Mouse (Mus musculus): ENCODE results near the gene Pbp2. TPM values are rescaled to one million over a fixed set of nuclear protein-coding genes. Genes with fewer than 3 reads are reported as not detected.

Gene Pbp2
- polyA plus RNA-seq, 1 experiment from 2014 or later: 0.38 TPM

GRCm38 (mm10) chr6:135333994-135334651, 23.9 kb upstream of the Pbp2 start:
- no peak overlapping the region for H3K9ac ChIP-seq
- DNase-seq: peak; percentile 56
- H3K4me3 ChIP-seq (ENCODE audit: low read depth, low read length): no peak overlapping the region
- no peaks in the 10 kb centered on the region for H3K27me3 ChIP-seq (ENCODE audit: insufficient read depth, low read length)
- TF ChIP-seq CTCF (IDR thresholded peaks at IDR 0.05; ENCODE audit: low read depth): 0 out of 2 replicates have a peak, but pooled peaks have one; percentile 4
- H3K36me3 ChIP-seq (ENCODE audit: insufficient read depth): no peaks in the 10 kb centered on the region
- peak overlapping the region; percentile 72 for H3K27ac ChIP-seq (ENCODE audit: low read depth)
- WGBS: 46% methylated on average over 5 of the region's 5 CpGs
- peaks cover 29% of the 10 kb centered on the region for H3K4me1 ChIP-seq (ENCODE audit: insufficient read depth)
- ATAC-seq (ENCODE audit: insufficient read depth): peak; percentile 71
- H3K9me3 ChIP-seq (ENCODE audit: low read depth, low read length): no peaks in the 10 kb centered on the region
- no peak overlapping the region for H3K4me2 ChIP-seq

- Histone ChIP-seq H3K4me2 (no peak overlapping the region), H3K27ac (ENCODE audit: low read depth) (peak overlapping the region; percentile 72)
- TF ChIP-seq CTCF (IDR thresholded peaks at IDR 0.05; ENCODE audit: low read depth): no peak
These were observed 22.6 kb upstream of the Pbp2 start for GRCm38 (mm10) chr6:135332737-135333281.

GRCm38 (mm10) chr6:135331916-135332315, 21.7 kb upstream of the Pbp2 start:
- Histone ChIP-seq H3K9ac (no peak overlapping the region), H3K4me3 (ENCODE audit: low read depth, low read length) (no peak overlapping the region), H3K36me3 (ENCODE audit: insufficient read depth) (no peaks in the 10 kb centered on the region), H3K4me2 (no peak overlapping the region), H3K9me3 (ENCODE audit: low read depth, low read length) (no peaks in the 10 kb centered on the region), H3K27ac (ENCODE audit: low read depth) (no peak overlapping the region), H3K27me3 (ENCODE audit: insufficient read depth, low read length) (no peaks in the 10 kb centered on the region), H3K4me1 (ENCODE audit: insufficient read depth) (peaks cover 29% of the 10 kb centered on the region)
- WGBS: 81% methylated on average over 4 of the region's 4 CpGs
- TF ChIP-seq CTCF (IDR thresholded peaks at IDR 0.05; ENCODE audit: low read depth): no peak
- DNase-seq (no peak), ATAC-seq (ENCODE audit: insufficient read depth) (no peak)

More at GRCm38 (mm10) chr6:135332737-135333281, 22.6 kb upstream of the Pbp2 start:
- Histone ChIP-seq H3K9ac (no peak overlapping the region), H3K4me1 (ENCODE audit: insufficient read depth) (peaks cover 29% of the 10 kb centered on the region), H3K9me3 (ENCODE audit: low read depth, low read length) (no peaks in the 10 kb centered on the region), H3K36me3 (ENCODE audit: insufficient read depth) (no peaks in the 10 kb centered on the region), H3K4me3 (ENCODE audit: low read depth, low read length) (no peak overlapping the region), H3K27me3 (ENCODE audit: insufficient read depth, low read length) (no peaks in the 10 kb centered on the region)
- DNase-seq (peak; percentile 71), ATAC-seq (ENCODE audit: insufficient read depth) (peak; percentile 71)
- 16% methylated on average over 10 of the region's 10 CpGs for WGBS

- Histone ChIP-seq H3K4me1 (ENCODE audit: insufficient read depth) (peaks cover 10% of the 10 kb centered on the region; the same call in 1 of the 2 replicates), H3K4me3 (ENCODE audit: low read depth, low read length) (no peak overlapping the region), H3K27me3 (ENCODE audit: insufficient read depth, low read length) (no peaks in the 10 kb centered on the region), H3K27ac (ENCODE audit: low read depth) (no peak overlapping the region), H3K9ac (no peak overlapping the region), H3K4me2 (no peak overlapping the region), H3K9me3 (ENCODE audit: low read depth, low read length) (no peaks in the 10 kb centered on the region), H3K36me3 (ENCODE audit: insufficient read depth) (no peaks in the 10 kb centered on the region)
- TF ChIP-seq CTCF (IDR thresholded peaks at IDR 0.05; ENCODE audit: low read depth): no peak
- ATAC-seq (ENCODE audit: insufficient read depth): no peak
- DNase-seq: no peak
- 81% methylated on average over 7 of the region's 7 CpGs for WGBS
These were observed 16.6 kb upstream of the Pbp2 start for GRCm38 (mm10) chr6:135326847-135327246.

DNA sequence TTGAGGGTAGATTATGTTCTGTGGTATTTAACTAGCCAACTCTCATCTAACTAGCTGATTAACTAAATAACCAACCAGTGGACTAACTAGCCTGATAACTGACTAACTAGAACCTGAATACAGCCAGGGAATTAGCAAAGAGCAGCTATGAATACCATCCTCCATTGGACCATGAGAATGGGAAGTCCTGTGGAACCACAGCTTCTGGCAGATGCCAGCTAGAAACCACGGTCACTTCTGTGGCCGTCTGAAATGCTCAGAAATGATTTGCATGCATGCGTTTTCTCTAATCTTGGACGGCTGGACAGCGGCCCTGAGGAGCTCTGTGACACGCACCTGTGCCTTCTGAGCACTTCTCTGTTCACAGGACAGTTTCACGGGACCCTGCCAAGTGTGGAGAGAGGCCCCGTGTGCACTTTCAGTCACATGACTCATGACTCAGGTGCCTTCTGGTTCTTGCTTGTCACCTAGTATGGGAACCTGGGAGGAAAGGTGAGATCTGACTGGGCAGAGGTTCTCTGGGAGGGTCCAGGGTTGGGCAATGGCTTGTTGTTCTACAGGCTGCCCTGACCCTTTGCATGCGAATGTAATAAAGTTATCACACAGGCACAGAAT, 14.6 kb upstream of the Pbp2 start:
- Histone ChIP-seq H3K4me3 (ENCODE audit: low read depth, low read length) (no peak overlapping the region), H3K27me3 (ENCODE audit: insufficient read depth, low read length) (no peaks in the 10 kb centered on the region), H3K4me1 (ENCODE audit: insufficient read depth) (peaks cover 15% of the 10 kb centered on the region; the same call in 1 of the 2 replicates), H3K9ac (no peak overlapping the region), H3K9me3 (ENCODE audit: low read depth, low read length) (no peaks in the 10 kb centered on the region), H3K36me3 (ENCODE audit: insufficient read depth) (no peaks in the 10 kb centered on the region), H3K27ac (ENCODE audit: low read depth) (peak overlapping the region; percentile 19; the same call in 1 of the 2 replicates), H3K4me2 (no peak overlapping the region)
- DNase-seq (no peak), ATAC-seq (ENCODE audit: insufficient read depth) (no peak)
- WGBS: 61% methylated on average over 9 of the region's 9 CpGs
- no peak for TF ChIP-seq CTCF (IDR thresholded peaks at IDR 0.05; ENCODE audit: low read depth)

- TF ChIP-seq CTCF (IDR thresholded peaks at IDR 0.05; ENCODE audit: low read depth): no peak
- WGBS: 59% methylated on average over 3 of the region's 3 CpGs
These were observed 13.9 kb upstream of the Pbp2 start for GRCm38 (mm10) chr6:135324111-135324510.

More at GRCm38 (mm10) chr6:135324111-135324510, 13.9 kb upstream of the Pbp2 start:
- peak overlapping the region; percentile 36; the same call in 1 of the 2 replicates for H3K27ac ChIP-seq (ENCODE audit: low read depth)
- DNase-seq (no peak), ATAC-seq (ENCODE audit: insufficient read depth) (no peak)
- H3K4me2 ChIP-seq: no peak overlapping the region
- H3K9me3 ChIP-seq (ENCODE audit: low read depth, low read length): no peaks in the 10 kb centered on the region
- H3K4me3 ChIP-seq (ENCODE audit: low read depth, low read length): no peak overlapping the region
- no peaks in the 10 kb centered on the region for H3K36me3 ChIP-seq (ENCODE audit: insufficient read depth)
- no peaks in the 10 kb centered on the region for H3K27me3 ChIP-seq (ENCODE audit: insufficient read depth, low read length)
- H3K9ac ChIP-seq: no peak overlapping the region
- H3K4me1 ChIP-seq (ENCODE audit: insufficient read depth): peaks cover 15% of the 10 kb centered on the region; the same call in 1 of the 2 replicates

Data from lung, embryonic 14.5 days (tissue).